Mouse (Mus musculus): ENCODE results near the gene Gna12.

Gna12 gene

GRCm38 (mm10) chr5:140830314-140831063 lies at the start of gene Gna12:
Gene Gna12, minus strand, starts transcription at chr5:140830431.
- CTCF ChIA-PET: no interaction called here

GRCm38 (mm10) chr5:140878644-140879043 lies 48.4 kb upstream of the Gna12 start:
- CTCF ChIA-PET: interaction anchor here (0.5 kb wide), 1 partner anchor 113 kb away, joined by 13 read pairs; no protein-coding TSS in a partner anchor

GRCm38 (mm10) chr5:140873736-140874307 lies 43.6 kb upstream of the Gna12 start:
- CTCF ChIA-PET: interaction anchor here (0.6 kb wide), 1 partner anchor 176 kb away, joined by 12 read pairs; no protein-coding TSS in a partner anchor

GRCm38 (mm10) chr5:140873039-140873551 lies 42.9 kb upstream of the Gna12 start:
- CTCF ChIA-PET: interaction anchor here (0.5 kb wide), 1 partner anchor 1452 kb away, joined by 3 read pairs; no protein-coding TSS in a partner anchor

- CTCF ChIA-PET: interaction anchor here (0.5 to 0.7 kb wide), 2 partner anchors 16 to 1452 kb away, joined by 3 read pairs; no protein-coding TSS in a partner anchor
These were observed 42.4 kb upstream of the Gna12 start for GRCm38 (mm10) chr5:140872532-140873038.

GRCm38 (mm10) chr5:140871241-140871640 lies 41.0 kb upstream of the Gna12 start:
- CTCF ChIA-PET: interaction anchor here (0.6 kb wide), 3 partner anchors 276 to 1501 kb away, joined by 3 to 13 read pairs (median 3); no protein-coding TSS in a partner anchor

- CTCF ChIA-PET: interaction anchor here (0.5 kb wide), 1 partner anchor 422 kb away, joined by 9 read pairs; no protein-coding TSS in a partner anchor
These were observed 38.8 kb upstream of the Gna12 start for GRCm38 (mm10) chr5:140869034-140869433.

- CTCF ChIA-PET: no interaction called here
These were observed 29.5 kb upstream of the Gna12 start for GRCm38 (mm10) chr5:140859730-140860129.

- CTCF ChIA-PET: no interaction called here
These were observed 28.1 kb upstream of the Gna12 start for GRCm38 (mm10) chr5:140858335-140858734.

- CTCF ChIA-PET: interaction anchor here (0.7 to 0.8 kb wide), 2 partner anchors 11 to 87 kb away, joined by 3 to 4 read pairs; no protein-coding TSS in a partner anchor
These were observed 27.4 kb upstream of the Gna12 start for GRCm38 (mm10) chr5:140857432-140858154.

- CTCF ChIA-PET: interaction anchor here (0.6 kb wide), 1 partner anchor 16 kb away, joined by 3 read pairs; no protein-coding TSS in a partner anchor
These were observed 25.8 kb upstream of the Gna12 start for GRCm38 (mm10) chr5:140855909-140856530.

GRCm38 (mm10) chr5:140854700-140855099 lies 24.5 kb upstream of the Gna12 start:
- CTCF ChIA-PET: no interaction called here

GRCm38 (mm10) chr5:140853723-140854122 lies 23.5 kb upstream of the Gna12 start:
- CTCF ChIA-PET: interaction anchor here (0.5 kb wide), 1 partner anchor 568 kb away, joined by 3 read pairs; no protein-coding TSS in a partner anchor

GRCm38 (mm10) chr5:140852435-140852996 lies 22.3 kb upstream of the Gna12 start:
- CTCF ChIA-PET: no interaction called here

GRCm38 (mm10) chr5:140847300-140847729 lies 17.1 kb upstream of the Gna12 start:
- CTCF ChIA-PET: no interaction called here

- CTCF ChIA-PET: no interaction called here
These were observed 11.7 kb upstream of the Gna12 start for GRCm38 (mm10) chr5:140841942-140842341.

GRCm38 (mm10) chr5:140831064-140831431 lies 817 bp upstream of the Gna12 start:
- CTCF ChIA-PET: no interaction called here

GRCm38 (mm10) chr5:140829911-140830294 lies 328 bp downstream of the Gna12 start:
- CTCF ChIA-PET: no interaction called here

GRCm38 (mm10) chr5:140829081-140829910 lies 935 bp downstream of the Gna12 start:
- CTCF ChIA-PET: interaction anchor here (0.6 kb wide), 1 partner anchor 754 kb away, joined by 3 read pairs; no protein-coding TSS in a partner anchor

GRCm38 (mm10) chr5:140828363-140828762 lies 1.9 kb downstream of the Gna12 start:
- CTCF ChIA-PET: no interaction called here

All from spleen, embryonic (tissue).